Mouse (Mus musculus): ENCODE measurements around the gene Prrx1. TPM values are rescaled to one million over a fixed set of nuclear protein-coding genes. Genes with fewer than 3 reads are reported as not detected.

Prrx1 gene
- total and polyA plus RNA-seq, 2 experiments from 2014 or later, result 7.1 to 10.5 TPM

- whole genome bisulfite sequencing, result 75% methylated on average over 4 of the region's 4 CpGs
Observed at GRCm38 (mm10) chr1:163238950-163239349, 74.6 kb downstream of the Prrx1 start.

GRCm38 (mm10) chr1:163231230-163231629 lies 82.3 kb downstream of the Prrx1 start:
- DNase-seq (ENCODE audit: low spot score), result no peak
- Histone ChIP-seq H3K27me3 (ENCODE audit: control insufficient read depth, insufficient read depth, low read length) (no peaks in the 10 kb centered on the region), H3K27ac (ENCODE audit: low read depth) (no peak overlapping the region), H3K4me2 (ENCODE audit: low read depth, low read length) (no peak overlapping the region), H3K4me3 (ENCODE audit: low read depth, low read length) (no peak overlapping the region), H3K9ac (replicated peaks; ENCODE audit: low read depth, low read length) (no peak overlapping the region), H3K36me3 (replicated peaks; ENCODE audit: control insufficient read depth, insufficient read depth, low read length) (no peaks in the 10 kb centered on the region), H3K9me3 (replicated peaks; ENCODE audit: control insufficient read depth, low read length) (no peaks in the 10 kb centered on the region), H3K4me1 (ENCODE audit: control insufficient read depth, insufficient read depth) (no peaks in the 10 kb centered on the region)
- no peak for ATAC-seq (ENCODE audit: insufficient read depth, low read depth)
- WGBS, result 58% methylated on average over 3 of the region's 3 CpGs
- TF ChIP-seq EP300 (IDR thresholded peaks at IDR 0.05; ENCODE audit: low read depth) (no peak), CTCF (IDR thresholded peaks at IDR 0.05; ENCODE audit: low read depth) (peak; percentile 42)

More at GRCm38 (mm10) chr1:163238950-163239349, 74.6 kb downstream of the Prrx1 start:
- no peak overlapping the region for H3K27ac ChIP-seq (ENCODE audit: low read depth)
- H3K4me1 ChIP-seq (ENCODE audit: control insufficient read depth, insufficient read depth), result no peaks in the 10 kb centered on the region
- H3K4me3 ChIP-seq (ENCODE audit: low read depth, low read length), result no peak overlapping the region
- no peaks in the 10 kb centered on the region for H3K27me3 ChIP-seq (ENCODE audit: control insufficient read depth, insufficient read depth, low read length)
- no peaks in the 10 kb centered on the region for H3K9me3 ChIP-seq (replicated peaks; ENCODE audit: control insufficient read depth, low read length)
- H3K4me2 ChIP-seq (ENCODE audit: low read depth, low read length), result no peak overlapping the region
- ATAC-seq (ENCODE audit: insufficient read depth, low read depth) (no peak), DNase-seq (ENCODE audit: low spot score) (no peak)
- H3K9ac ChIP-seq (replicated peaks; ENCODE audit: low read depth, low read length), result no peak overlapping the region
- H3K36me3 ChIP-seq (replicated peaks; ENCODE audit: control insufficient read depth, insufficient read depth, low read length), result no peaks in the 10 kb centered on the region
- TF ChIP-seq CTCF (IDR thresholded peaks at IDR 0.05; ENCODE audit: low read depth), result no peak

- 60% methylated on average over 4 of the region's 4 CpGs for WGBS
Observed at GRCm38 (mm10) chr1:163226271-163226670, 87.2 kb downstream of the Prrx1 start.

GRCm38 (mm10) chr1:163221767-163222166 lies 91.7 kb downstream of the Prrx1 start:
- 76% methylated on average over 1 of the region's 1 CpGs for WGBS
- Histone ChIP-seq H3K9ac (replicated peaks; ENCODE audit: low read depth, low read length) (no peak overlapping the region), H3K27me3 (ENCODE audit: control insufficient read depth, insufficient read depth, low read length) (no peaks in the 10 kb centered on the region), H3K36me3 (replicated peaks; ENCODE audit: control insufficient read depth, insufficient read depth, low read length) (no peaks in the 10 kb centered on the region), H3K4me1 (ENCODE audit: control insufficient read depth, insufficient read depth) (no peaks in the 10 kb centered on the region), H3K27ac (ENCODE audit: low read depth) (no peak overlapping the region), H3K4me3 (ENCODE audit: low read depth, low read length) (no peak overlapping the region), H3K4me2 (ENCODE audit: low read depth, low read length) (no peak overlapping the region), H3K9me3 (replicated peaks; ENCODE audit: control insufficient read depth, low read length) (no peaks in the 10 kb centered on the region)
- ATAC-seq (ENCODE audit: insufficient read depth, low read depth) (no peak), DNase-seq (ENCODE audit: low spot score) (no peak)
- TF ChIP-seq CTCF (IDR thresholded peaks at IDR 0.05; ENCODE audit: low read depth) (no peak), EP300 (IDR thresholded peaks at IDR 0.05; ENCODE audit: low read depth) (no peak)

More at GRCm38 (mm10) chr1:163226271-163226670, 87.2 kb downstream of the Prrx1 start:
- Histone ChIP-seq H3K4me3 (ENCODE audit: low read depth, low read length) (no peak overlapping the region), H3K9ac (replicated peaks; ENCODE audit: low read depth, low read length) (no peak overlapping the region), H3K27me3 (ENCODE audit: control insufficient read depth, insufficient read depth, low read length) (no peaks in the 10 kb centered on the region), H3K4me2 (ENCODE audit: low read depth, low read length) (no peak overlapping the region), H3K36me3 (replicated peaks; ENCODE audit: control insufficient read depth, insufficient read depth, low read length) (no peaks in the 10 kb centered on the region), H3K4me1 (ENCODE audit: control insufficient read depth, insufficient read depth) (no peaks in the 10 kb centered on the region), H3K27ac (ENCODE audit: low read depth) (no peak overlapping the region), H3K9me3 (replicated peaks; ENCODE audit: control insufficient read depth, low read length) (no peaks in the 10 kb centered on the region)
- no peak for TF ChIP-seq CTCF (IDR thresholded peaks at IDR 0.05; ENCODE audit: low read depth)
- TF ChIP-seq EP300 (IDR thresholded peaks at IDR 0.05; ENCODE audit: low read depth), result no peak
- ATAC-seq (ENCODE audit: insufficient read depth, low read depth), result no peak
- DNase-seq (ENCODE audit: low spot score), result no peak

- ATAC-seq (ENCODE audit: insufficient read depth, low read depth) (no peak), DNase-seq (ENCODE audit: low spot score) (no peak)
- Histone ChIP-seq H3K27ac (ENCODE audit: low read depth) (no peak overlapping the region), H3K9me3 (replicated peaks; ENCODE audit: control insufficient read depth, low read length) (no peaks in the 10 kb centered on the region), H3K4me1 (ENCODE audit: control insufficient read depth, insufficient read depth) (no peaks in the 10 kb centered on the region), H3K4me2 (ENCODE audit: low read depth, low read length) (no peak overlapping the region), H3K36me3 (replicated peaks; ENCODE audit: control insufficient read depth, insufficient read depth, low read length) (no peaks in the 10 kb centered on the region), H3K9ac (replicated peaks; ENCODE audit: low read depth, low read length) (no peak overlapping the region), H3K27me3 (ENCODE audit: control insufficient read depth, insufficient read depth, low read length) (no peaks in the 10 kb centered on the region), H3K4me3 (ENCODE audit: low read depth, low read length) (no peak overlapping the region)
- 77% methylated on average over 14 of the region's 14 CpGs for WGBS
- TF ChIP-seq EP300 (IDR thresholded peaks at IDR 0.05; ENCODE audit: low read depth) (no peak), CTCF (IDR thresholded peaks at IDR 0.05; ENCODE audit: low read depth) (no peak)
Observed at GRCm38 (mm10) chr1:163208919-163209867, 104.3 kb downstream of the Prrx1 start.

Data from heart, postnatal 0 days (tissue).